Mouse (Mus musculus): ENCODE results near the gene Gm20388. TPM values are rescaled to one million over a fixed set of nuclear protein-coding genes. Genes with fewer than 3 reads are reported as not detected.

Gm20388 gene
- polyA plus RNA-seq, 1 experiment = 59.3 TPM

GRCm38 (mm10) chr8:122905346-122905745 is 2994.7 kb downstream of the Gm20388 start:
- TF ChIP-seq CTCF (IDR thresholded peaks at IDR 0.05; ENCODE audit: borderline replicate concordance, extremely low read depth, insufficient read depth, insufficient read length) (no peak), POLR2A (IDR thresholded peaks at IDR 0.05; ENCODE audit: borderline replicate concordance, extremely low read depth, insufficient read depth, insufficient read length, poor library complexity, severe bottlenecking) (no peak)
- DNase-seq (ENCODE audit: low read depth) = no peak

DNA sequence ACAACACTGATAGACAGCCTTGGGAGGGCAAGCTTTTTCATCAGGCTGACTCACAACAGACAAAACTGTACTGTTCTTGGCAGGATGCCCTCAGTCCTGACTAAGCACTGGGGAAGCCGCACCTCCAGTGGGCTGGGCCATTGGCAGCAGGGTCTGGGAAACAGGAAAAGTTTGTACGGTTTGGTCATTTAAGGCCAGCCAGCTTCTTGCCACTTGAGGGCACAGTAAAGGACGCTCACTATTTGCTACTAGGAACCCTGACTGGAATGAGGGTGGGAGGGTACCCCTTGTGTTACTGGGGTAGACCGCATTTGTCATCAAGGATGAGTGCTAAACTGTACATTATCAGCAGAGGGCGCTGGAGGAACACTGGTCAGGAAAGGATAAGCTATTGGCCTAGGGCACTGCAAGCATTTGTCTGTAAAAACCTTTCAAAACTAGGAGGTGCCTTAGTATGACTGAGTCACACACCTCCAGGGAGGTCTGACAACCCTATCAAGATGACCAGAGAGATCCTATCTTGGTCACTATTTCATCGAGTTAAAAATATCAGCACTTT is 2995.9 kb downstream of the Gm20388 start:
- peak; percentile 78; the same call in 1 of the 2 replicates for TF ChIP-seq CTCF (IDR thresholded peaks at IDR 0.05; ENCODE audit: borderline replicate concordance, extremely low read depth, insufficient read depth, insufficient read length)
- TF ChIP-seq POLR2A (IDR thresholded peaks at IDR 0.05; ENCODE audit: borderline replicate concordance, extremely low read depth, insufficient read depth, insufficient read length, poor library complexity, severe bottlenecking) = no peak
- peak; percentile 90 for DNase-seq (ENCODE audit: low read depth)

GRCm38 (mm10) chr8:122912150-122912549 is 3001.5 kb downstream of the Gm20388 start:
- no peak for DNase-seq (ENCODE audit: low read depth)
- TF ChIP-seq CTCF (IDR thresholded peaks at IDR 0.05; ENCODE audit: borderline replicate concordance, extremely low read depth, insufficient read depth, insufficient read length) (no peak), POLR2A (IDR thresholded peaks at IDR 0.05; ENCODE audit: borderline replicate concordance, extremely low read depth, insufficient read depth, insufficient read length, poor library complexity, severe bottlenecking) (no peak)

DNA sequence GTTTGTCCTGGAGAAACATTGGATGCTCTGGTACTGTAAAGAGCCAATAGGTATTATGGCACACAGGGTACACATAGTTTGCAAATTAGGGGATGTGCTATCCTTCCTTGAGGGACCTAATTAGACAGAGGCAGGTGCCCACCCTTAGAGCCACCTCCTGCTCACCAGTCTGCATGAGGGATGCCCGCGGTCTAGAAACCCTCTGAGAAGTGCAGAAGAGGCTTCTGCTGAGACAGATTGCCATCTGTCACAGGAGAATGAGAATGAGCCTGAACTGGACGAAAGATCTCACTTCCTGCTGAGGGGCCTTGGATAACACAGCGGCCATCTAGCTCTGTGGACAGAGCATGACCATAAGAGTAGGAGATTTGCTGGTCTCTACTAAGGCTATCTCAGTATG is 3002.2 kb downstream of the Gm20388 start:
- no peak for TF ChIP-seq CTCF (IDR thresholded peaks at IDR 0.05; ENCODE audit: borderline replicate concordance, extremely low read depth, insufficient read depth, insufficient read length)
- TF ChIP-seq POLR2A (IDR thresholded peaks at IDR 0.05; ENCODE audit: borderline replicate concordance, extremely low read depth, insufficient read depth, insufficient read length, poor library complexity, severe bottlenecking) = no peak
- no peak for DNase-seq (ENCODE audit: low read depth)

DNA sequence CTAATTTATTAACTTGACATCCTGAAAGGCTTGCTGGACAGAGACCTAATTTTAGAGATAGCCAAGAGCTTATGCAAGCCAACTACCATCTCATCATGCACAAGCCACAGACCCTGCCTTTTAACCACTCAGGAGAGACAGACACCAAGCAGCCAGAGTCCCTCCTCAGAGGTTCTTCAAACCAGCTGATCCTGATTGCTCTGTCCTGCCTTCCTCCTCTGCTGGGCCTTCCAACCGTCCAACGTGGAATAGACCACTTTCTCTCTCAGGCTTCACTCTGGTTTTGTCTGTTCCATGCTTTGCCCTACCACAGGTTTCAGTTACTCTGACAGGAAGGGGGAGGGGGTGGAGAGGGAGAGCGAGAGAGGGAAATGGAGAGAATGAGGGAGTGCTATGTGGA is 3006.1 kb downstream of the Gm20388 start:
- TF ChIP-seq POLR2A (IDR thresholded peaks at IDR 0.05; ENCODE audit: borderline replicate concordance, extremely low read depth, insufficient read depth, insufficient read length, poor library complexity, severe bottlenecking) (no peak), CTCF (IDR thresholded peaks at IDR 0.05; ENCODE audit: borderline replicate concordance, extremely low read depth, insufficient read depth, insufficient read length) (no peak)
- no peak for DNase-seq (ENCODE audit: low read depth)

GRCm38 (mm10) chr8:122917531-122918392 is 3007.1 kb downstream of the Gm20388 start:
- no peak for DNase-seq (ENCODE audit: low read depth)
- TF ChIP-seq POLR2A (IDR thresholded peaks at IDR 0.05; ENCODE audit: borderline replicate concordance, extremely low read depth, insufficient read depth, insufficient read length, poor library complexity, severe bottlenecking) (no peak), CTCF (IDR thresholded peaks at IDR 0.05; ENCODE audit: borderline replicate concordance, extremely low read depth, insufficient read depth, insufficient read length) (no peak)

GRCm38 (mm10) chr8:122918438-122919107 is 3007.9 kb downstream of the Gm20388 start:
- no peak for TF ChIP-seq CTCF (IDR thresholded peaks at IDR 0.05; ENCODE audit: borderline replicate concordance, extremely low read depth, insufficient read depth, insufficient read length)
- no peak for TF ChIP-seq POLR2A (IDR thresholded peaks at IDR 0.05; ENCODE audit: borderline replicate concordance, extremely low read depth, insufficient read depth, insufficient read length, poor library complexity, severe bottlenecking)

DNA sequence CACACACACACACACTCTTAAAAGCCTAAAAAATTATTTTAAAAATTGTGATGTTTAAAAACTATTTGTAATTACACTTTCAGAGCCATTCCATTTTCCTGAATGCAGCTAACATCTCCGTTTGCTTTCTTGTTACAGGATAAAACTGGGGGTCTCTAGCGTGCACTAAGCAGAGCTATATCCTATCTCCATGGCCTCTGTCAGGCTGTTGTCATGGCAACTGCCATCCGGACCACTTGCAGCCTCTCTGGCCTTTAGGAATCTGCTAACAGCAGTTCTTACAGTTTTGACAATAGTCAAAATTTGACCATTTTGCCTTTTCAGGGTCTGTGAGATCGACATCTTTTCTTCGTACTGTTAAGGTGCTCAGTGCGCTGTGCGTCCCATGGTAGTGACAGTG is 3010.2 kb downstream of the Gm20388 start:
- DNase-seq (ENCODE audit: low read depth) = peak; percentile 73
- TF ChIP-seq POLR2A (IDR thresholded peaks at IDR 0.05; ENCODE audit: borderline replicate concordance, extremely low read depth, insufficient read depth, insufficient read length, poor library complexity, severe bottlenecking) = no peak
- no peak for TF ChIP-seq CTCF (IDR thresholded peaks at IDR 0.05; ENCODE audit: borderline replicate concordance, extremely low read depth, insufficient read depth, insufficient read length)

More at GRCm38 (mm10) chr8:122918438-122919107, 3007.9 kb downstream of the Gm20388 start:
- DNase-seq (ENCODE audit: low read depth) = no peak

GRCm38 (mm10) chr8:122922945-122923344 is 3012.3 kb downstream of the Gm20388 start:
- DNase-seq (ENCODE audit: low read depth) = no peak
- TF ChIP-seq CTCF (IDR thresholded peaks at IDR 0.05; ENCODE audit: borderline replicate concordance, extremely low read depth, insufficient read depth, insufficient read length) (no peak), POLR2A (IDR thresholded peaks at IDR 0.05; ENCODE audit: borderline replicate concordance, extremely low read depth, insufficient read depth, insufficient read length, poor library complexity, severe bottlenecking) (no peak)

- TF ChIP-seq POLR2A (IDR thresholded peaks at IDR 0.05; ENCODE audit: borderline replicate concordance, extremely low read depth, insufficient read depth, insufficient read length, poor library complexity, severe bottlenecking) (no peak), CTCF (IDR thresholded peaks at IDR 0.05; ENCODE audit: borderline replicate concordance, extremely low read depth, insufficient read depth, insufficient read length) (no peak)
- no peak for DNase-seq (ENCODE audit: low read depth)
These were observed 3012.9 kb downstream of the Gm20388 start for GRCm38 (mm10) chr8:122923431-122924090.

DNA sequence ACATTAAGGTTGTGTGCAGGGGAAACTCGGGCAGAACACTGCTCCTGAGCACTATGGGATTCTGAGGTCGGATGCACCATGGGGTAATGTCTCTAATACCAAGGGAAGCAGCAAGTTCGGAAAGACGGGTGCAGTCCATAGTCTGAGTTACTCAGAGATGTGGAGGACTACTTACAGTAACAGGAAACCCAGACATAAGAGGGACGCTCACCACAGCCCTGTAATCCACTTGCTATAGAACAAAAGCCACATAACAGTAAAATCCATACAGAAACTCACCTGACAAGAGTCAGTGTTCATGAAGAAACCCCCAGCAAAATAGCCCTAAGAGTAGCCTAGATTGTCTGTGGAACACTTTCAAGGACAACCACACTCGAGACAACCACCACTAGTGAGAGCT is 3013.4 kb downstream of the Gm20388 start:
- no peak for DNase-seq (ENCODE audit: low read depth)
- TF ChIP-seq POLR2A (IDR thresholded peaks at IDR 0.05; ENCODE audit: borderline replicate concordance, extremely low read depth, insufficient read depth, insufficient read length, poor library complexity, severe bottlenecking) (no peak), CTCF (IDR thresholded peaks at IDR 0.05; ENCODE audit: borderline replicate concordance, extremely low read depth, insufficient read depth, insufficient read length) (no peak)

All from brain, embryonic 14.5 days (tissue).